Mouse (Mus musculus): Measurements from ENCODE around the gene Ffar2. TPM values are rescaled to one million over a fixed set of nuclear protein-coding genes. Genes with fewer than 3 reads are reported as not detected.

Gene Ffar2
- polyA plus RNA-seq, 1 experiment from 2014 or later, result 0.10 TPM

GRCm38 (mm10) chr7:30769236-30769635 is 54.3 kb downstream of the Ffar2 start:
- no peak overlapping the region for H3K27ac ChIP-seq
- no peak overlapping the region for H3K4me3 ChIP-seq (ENCODE audit: inconsistent target)
- WGBS (ENCODE audit: missing documents), result 71% methylated on average over 6 of the region's 9 CpGs
- H3K79me2 ChIP-seq (ENCODE audit: inconsistent target), result no peaks in the 10 kb centered on the region
- H3K36me3 ChIP-seq (ENCODE audit: inconsistent target), result no peaks in the 10 kb centered on the region

Other genes starting within 250 kb of the Ffar2 start
- 13.9 to 35.4 TPM (median 16.1 TPM) in 3 replicates for gene Kmt2b, start 235.0 kb downstream of the Ffar2 start, polyA plus RNA-seq (2018)
- 0.14 TPM in 1 of 3 replicates, not detected in the others for gene Zbtb32, start 224.9 kb downstream of the Ffar2 start, polyA plus RNA-seq (2018)
- 0.46 TPM in 1 of 3 replicates, not detected in the others for gene Upk1a, start 210.9 kb downstream of the Ffar2 start, polyA plus RNA-seq (2018)
- 333 to 597 TPM (median 504 TPM) in 3 replicates for gene Cox6b1, start 197.6 kb downstream of the Ffar2 start, polyA plus RNA-seq (2018)
- not detected in 3 replicates for gene Etv2, start 187.9 kb downstream of the Ffar2 start, polyA plus RNA-seq (2018)
- 49.7 to 73.5 TPM (median 66.3 TPM) in 3 replicates for gene Rbm42, start 173.5 kb downstream of the Ffar2 start, polyA plus RNA-seq (2018)
- gene Haus5, start 158.8 kb downstream of the Ffar2 start, polyA plus RNA-seq (2018), result 4.8 to 11.7 TPM (median 6.3 TPM) in 3 replicates
- not detected in 3 replicates for gene Pmis2, start 152.2 kb downstream of the Ffar2 start, polyA plus RNA-seq (2018)
- not detected in 3 replicates for gene 2200002J24Rik, start 124.8 kb downstream of the Ffar2 start, polyA plus RNA-seq (2018)
- not detected in 3 replicates for gene Atp4a, start 111.6 kb downstream of the Ffar2 start, polyA plus RNA-seq (2018)
- 24.1 to 98.6 TPM (median 72.6 TPM) in 3 replicates for gene Tmem147, start 94.2 kb downstream of the Ffar2 start, polyA plus RNA-seq (2018)
- not detected in 3 replicates for gene Gapdhs, start 80.1 kb downstream of the Ffar2 start, polyA plus RNA-seq (2018)
- 0.54 to 2.3 TPM (median 1.5 TPM) in 3 replicates for gene Sbsn, start 72.3 kb downstream of the Ffar2 start, polyA plus RNA-seq (2018)
- gene Dmkn, start 60.0 kb downstream of the Ffar2 start, polyA plus RNA-seq (2018), result 0.37 TPM in 1 of 3 replicates, not detected in the others
- not detected in 3 replicates for gene Krtdap, start 35.9 kb downstream of the Ffar2 start, polyA plus RNA-seq (2018)
- gene Ffar3, start 32.4 kb upstream of the Ffar2 start, polyA plus RNA-seq (2018), result not detected in 3 replicates
- gene Ffar1, start 37.8 kb upstream of the Ffar2 start, polyA plus RNA-seq (2018), result not detected in 3 replicates
- gene Cd22, start 56.6 kb upstream of the Ffar2 start, polyA plus RNA-seq (2018), result 15.6 to 31.6 TPM (median 22.5 TPM) in 3 replicates
- gene Mag, start 91.1 kb upstream of the Ffar2 start, polyA plus RNA-seq (2018), result 0.43 to 1.9 TPM (median 0.78 TPM) in 3 replicates
- gene Hamp2, start 100.9 kb upstream of the Ffar2 start, polyA plus RNA-seq (2018), result not detected in 3 replicates
- not detected in 3 replicates for gene Hamp, start 120.3 kb upstream of the Ffar2 start, polyA plus RNA-seq (2018)
- 95.7 to 263 TPM (median 152 TPM) in 3 replicates for gene Usf2, start 133.0 kb upstream of the Ffar2 start, polyA plus RNA-seq (2018)
- gene Lsr, start 149.7 kb upstream of the Ffar2 start, polyA plus RNA-seq (2018), result 0.29 to 2.2 TPM (median 0.38 TPM) in 3 replicates
- gene Fam187b, start 150.0 kb upstream of the Ffar2 start, polyA plus RNA-seq (2018), result 0.21 to 0.26 TPM in 2 of 3 replicates, not detected in the other
- 662 to 1,499 TPM (median 1,028 TPM) in 3 replicates for gene Fxyd5, start 218.7 kb upstream of the Ffar2 start, polyA plus RNA-seq (2018)
- not detected in 3 replicates for gene Fxyd7, start 227.7 kb upstream of the Ffar2 start, polyA plus RNA-seq (2018)
- gene Fxyd1, start 233.4 kb upstream of the Ffar2 start, polyA plus RNA-seq (2018), result not detected in 3 replicates
- 0.14 to 0.27 TPM (median 0.22 TPM) in 3 replicates for gene Lgi4, start 235.6 kb upstream of the Ffar2 start, polyA plus RNA-seq (2018)